Mouse (Mus musculus): ENCODE data around the gene Ahr. TPM values are rescaled to one million over a fixed set of nuclear protein-coding genes. Genes with fewer than 3 reads are reported as not detected.

The Ahr gene
- total and polyA plus RNA-seq, 2 experiments from 2014 or later, result 2.5 to 11.3 TPM

DNA sequence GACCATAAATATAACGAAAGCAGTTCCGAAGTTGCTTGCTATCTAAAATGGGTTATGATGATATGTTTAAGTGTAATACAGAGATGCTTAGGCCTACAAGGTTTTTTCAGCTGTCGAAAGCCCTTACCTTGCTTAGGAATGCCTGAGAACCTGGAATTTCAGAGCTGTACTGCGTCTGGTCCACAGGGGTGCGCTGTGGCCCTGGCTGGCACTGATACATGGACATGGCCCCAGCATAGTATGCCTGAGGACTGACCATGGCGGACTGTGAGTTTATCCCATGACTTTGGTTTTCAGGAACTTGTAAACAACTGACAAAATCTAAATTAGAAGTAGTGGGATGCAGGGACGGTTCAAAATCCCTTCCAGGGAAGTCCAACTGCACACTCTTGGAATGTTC, 31.3 kb downstream of the Ahr start:
- DNase-seq (ENCODE audit: low spot score) (no peak), ATAC-seq (ENCODE audit: low FRiP score) (no peak)
- Histone ChIP-seq H3K27me3 (ENCODE audit: insufficient read depth, low read length) (no peaks in the 10 kb centered on the region), H3K9ac (replicated peaks; ENCODE audit: low read length, poor library complexity, severe bottlenecking) (no peak overlapping the region), H3K27ac (ENCODE audit: low read depth, low read length) (no peak overlapping the region), H3K36me3 (ENCODE audit: insufficient read depth, low read length) (peaks cover 17% of the 10 kb centered on the region), H3K4me2 (ENCODE audit: low read depth, low read length, poor library complexity, severe bottlenecking) (no peak overlapping the region), H3K9me3 (ENCODE audit: low read length) (no peaks in the 10 kb centered on the region), H3K4me1 (ENCODE audit: insufficient read depth, low read length) (no peaks in the 10 kb centered on the region), H3K4me3 (ENCODE audit: low read depth, low read length) (no peak overlapping the region)
- peak; percentile 48 for TF ChIP-seq CTCF (IDR thresholded peaks at IDR 0.05)
- 86% methylated on average over 7 of the region's 7 CpGs for WGBS

DNA sequence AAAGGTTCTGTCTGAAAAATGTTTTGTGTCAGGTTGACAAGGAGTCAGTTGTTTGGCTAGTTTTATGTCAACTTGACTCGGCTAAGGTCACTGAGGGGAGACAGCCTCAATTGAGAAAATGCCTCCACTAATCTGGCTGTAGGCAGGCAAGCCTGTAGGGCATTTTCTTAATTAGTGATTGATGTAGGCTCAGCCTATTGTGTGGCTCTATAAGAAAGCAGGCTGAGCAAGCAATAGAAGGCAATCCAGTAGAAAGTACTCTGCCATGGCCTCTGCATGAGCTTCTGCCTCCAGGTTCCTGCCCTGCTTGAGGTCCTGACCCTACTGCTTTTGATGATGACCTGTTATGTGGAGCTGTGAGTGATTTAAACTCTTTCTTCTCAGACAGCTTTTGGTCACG, 33.4 kb downstream of the Ahr start:
- H3K9me3 ChIP-seq (ENCODE audit: low read length), result no peaks in the 10 kb centered on the region
- WGBS, result 25% methylated on average over 2 of the region's 2 CpGs
- no peak overlapping the region for H3K4me3 ChIP-seq (ENCODE audit: low read depth, low read length)
- no peaks in the 10 kb centered on the region for H3K27me3 ChIP-seq (ENCODE audit: insufficient read depth, low read length)
- no peak overlapping the region for H3K27ac ChIP-seq (ENCODE audit: low read depth, low read length)
- TF ChIP-seq CTCF (IDR thresholded peaks at IDR 0.05), result no peak
- DNase-seq (ENCODE audit: low spot score) (no peak), ATAC-seq (ENCODE audit: low FRiP score) (no peak)
- no peaks in the 10 kb centered on the region for H3K4me1 ChIP-seq (ENCODE audit: insufficient read depth, low read length)
- no peak overlapping the region for H3K4me2 ChIP-seq (ENCODE audit: low read depth, low read length, poor library complexity, severe bottlenecking)
- peaks cover 19% of the 10 kb centered on the region for H3K36me3 ChIP-seq (ENCODE audit: insufficient read depth, low read length)
- H3K9ac ChIP-seq (replicated peaks; ENCODE audit: low read length, poor library complexity, severe bottlenecking), result no peak overlapping the region

DNA sequence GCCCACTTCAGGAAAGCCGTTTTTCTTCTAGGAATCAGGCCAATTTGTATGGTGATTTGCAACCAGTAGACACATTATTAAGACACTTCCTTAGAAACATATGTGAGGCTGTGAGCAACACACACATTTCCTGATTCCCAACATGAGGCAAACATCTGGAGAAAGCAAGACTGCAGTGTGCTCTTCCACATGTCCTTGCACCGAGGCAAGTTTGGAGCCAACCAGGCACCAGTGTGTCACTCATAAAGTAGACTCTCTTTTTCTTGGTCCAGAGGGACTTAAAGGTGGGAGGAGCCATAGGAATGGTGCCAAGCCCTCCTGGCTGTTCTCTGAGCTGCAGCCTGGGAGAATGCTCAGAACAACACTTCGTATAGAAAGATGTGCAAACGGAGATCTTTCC, 39.6 kb downstream of the Ahr start:
- Histone ChIP-seq H3K9me3 (ENCODE audit: low read length) (no peaks in the 10 kb centered on the region), H3K4me2 (ENCODE audit: low read depth, low read length, poor library complexity, severe bottlenecking) (no peak overlapping the region), H3K4me3 (ENCODE audit: low read depth, low read length) (no peak overlapping the region), H3K36me3 (ENCODE audit: insufficient read depth, low read length) (0 out of 2 replicates have a peak, but pooled peaks cover 3% of the 10 kb centered on the region), H3K9ac (replicated peaks; ENCODE audit: low read length, poor library complexity, severe bottlenecking) (no peak overlapping the region), H3K27ac (ENCODE audit: low read depth, low read length) (no peak overlapping the region), H3K27me3 (ENCODE audit: insufficient read depth, low read length) (no peaks in the 10 kb centered on the region), H3K4me1 (ENCODE audit: insufficient read depth, low read length) (no peaks in the 10 kb centered on the region)
- ATAC-seq (ENCODE audit: low FRiP score) (no peak), DNase-seq (ENCODE audit: low spot score) (no peak)
- no peak for TF ChIP-seq CTCF (IDR thresholded peaks at IDR 0.05)
- WGBS, result 85% methylated on average over 4 of the region's 4 CpGs

DNA sequence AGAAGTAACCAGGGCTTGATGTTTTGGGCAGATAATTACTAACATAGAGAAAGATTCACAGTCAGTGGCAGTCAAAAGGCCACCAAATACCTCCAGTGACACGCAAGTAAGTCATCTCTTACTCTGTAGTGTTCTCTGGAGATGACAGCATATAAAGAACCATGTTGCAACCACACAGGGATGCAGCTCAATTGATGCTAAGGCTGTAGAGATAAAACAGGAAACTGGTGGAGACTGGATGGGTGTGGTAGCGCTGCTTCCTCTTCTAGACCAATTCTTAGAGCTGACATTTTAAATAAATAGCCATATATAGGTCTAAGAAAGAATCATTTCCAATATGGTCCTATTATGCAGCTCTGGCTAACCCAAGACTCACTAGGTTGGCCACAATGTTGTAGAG, 54.1 kb downstream of the Ahr start:
- Histone ChIP-seq H3K27ac (ENCODE audit: low read depth, low read length) (no peak overlapping the region), H3K36me3 (ENCODE audit: insufficient read depth, low read length) (no peaks in the 10 kb centered on the region), H3K9ac (replicated peaks; ENCODE audit: low read length, poor library complexity, severe bottlenecking) (no peak overlapping the region), H3K9me3 (ENCODE audit: low read length) (no peaks in the 10 kb centered on the region), H3K4me3 (ENCODE audit: low read depth, low read length) (no peak overlapping the region), H3K4me2 (ENCODE audit: low read depth, low read length, poor library complexity, severe bottlenecking) (no peak overlapping the region), H3K27me3 (ENCODE audit: insufficient read depth, low read length) (no peaks in the 10 kb centered on the region), H3K4me1 (ENCODE audit: insufficient read depth, low read length) (no peaks in the 10 kb centered on the region)
- DNase-seq (ENCODE audit: low spot score) (no peak), ATAC-seq (ENCODE audit: low FRiP score) (no peak)
- no peak for TF ChIP-seq CTCF (IDR thresholded peaks at IDR 0.05)
- 82% methylated on average over 2 of the region's 2 CpGs for WGBS

DNA sequence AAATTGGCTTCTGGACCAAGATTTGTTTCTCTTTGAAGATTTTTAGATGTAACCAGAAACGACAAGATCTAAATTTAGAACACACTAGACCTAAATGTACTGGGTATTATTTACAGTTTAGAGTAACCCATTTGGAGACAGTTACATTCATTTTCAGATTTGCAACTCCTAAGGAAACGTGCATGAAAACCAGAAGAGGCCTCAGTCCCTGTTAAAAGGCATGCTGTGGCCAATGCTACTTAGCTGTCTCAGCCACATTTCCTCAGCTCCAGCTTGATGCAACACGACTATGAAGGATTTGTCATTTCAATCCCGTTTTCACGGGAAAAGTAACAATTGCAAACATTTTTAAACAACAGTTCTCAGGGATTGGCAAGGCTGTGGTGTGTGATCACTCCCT, 55.9 kb downstream of the Ahr start:
- no peak overlapping the region for H3K9ac ChIP-seq (replicated peaks; ENCODE audit: low read length, poor library complexity, severe bottlenecking)
- DNase-seq (ENCODE audit: low spot score) (no peak), ATAC-seq (ENCODE audit: low FRiP score) (no peak)
- no peaks in the 10 kb centered on the region for H3K4me1 ChIP-seq (ENCODE audit: insufficient read depth, low read length)
- H3K36me3 ChIP-seq (ENCODE audit: insufficient read depth, low read length), result no peaks in the 10 kb centered on the region
- H3K4me2 ChIP-seq (ENCODE audit: low read depth, low read length, poor library complexity, severe bottlenecking), result no peak overlapping the region
- no peak overlapping the region for H3K27ac ChIP-seq (ENCODE audit: low read depth, low read length)
- H3K9me3 ChIP-seq (ENCODE audit: low read length), result no peaks in the 10 kb centered on the region
- no peak for TF ChIP-seq CTCF (IDR thresholded peaks at IDR 0.05)
- no peak overlapping the region for H3K4me3 ChIP-seq (ENCODE audit: low read depth, low read length)
- 79% methylated on average over 5 of the region's 5 CpGs for WGBS
- no peaks in the 10 kb centered on the region for H3K27me3 ChIP-seq (ENCODE audit: insufficient read depth, low read length)

- ATAC-seq (ENCODE audit: low FRiP score), result no peak
- WGBS, result 89% methylated on average over 1 of the region's 1 CpGs
Measured at GRCm38 (mm10) chr12:35463457-35463856, 71.4 kb downstream of the Ahr start.

More at GRCm38 (mm10) chr12:35463457-35463856, 71.4 kb downstream of the Ahr start:
- DNase-seq (ENCODE audit: low spot score), result no peak
- H3K27me3 ChIP-seq (ENCODE audit: insufficient read depth, low read length), result no peaks in the 10 kb centered on the region
- no peak overlapping the region for H3K9ac ChIP-seq (replicated peaks; ENCODE audit: low read length, poor library complexity, severe bottlenecking)
- H3K36me3 ChIP-seq (ENCODE audit: insufficient read depth, low read length), result no peaks in the 10 kb centered on the region
- no peak overlapping the region for H3K27ac ChIP-seq (ENCODE audit: low read depth, low read length)
- H3K9me3 ChIP-seq (ENCODE audit: low read length), result no peaks in the 10 kb centered on the region
- no peak overlapping the region for H3K4me2 ChIP-seq (ENCODE audit: low read depth, low read length, poor library complexity, severe bottlenecking)
- no peak overlapping the region for H3K4me3 ChIP-seq (ENCODE audit: low read depth, low read length)
- no peaks in the 10 kb centered on the region for H3K4me1 ChIP-seq (ENCODE audit: insufficient read depth, low read length)
- TF ChIP-seq CTCF (IDR thresholded peaks at IDR 0.05), result no peak

Measured in midbrain, postnatal 0 days (tissue).